ENCODE assay signal across 25 mouse cellular contexts in the genomic region with DNA sequence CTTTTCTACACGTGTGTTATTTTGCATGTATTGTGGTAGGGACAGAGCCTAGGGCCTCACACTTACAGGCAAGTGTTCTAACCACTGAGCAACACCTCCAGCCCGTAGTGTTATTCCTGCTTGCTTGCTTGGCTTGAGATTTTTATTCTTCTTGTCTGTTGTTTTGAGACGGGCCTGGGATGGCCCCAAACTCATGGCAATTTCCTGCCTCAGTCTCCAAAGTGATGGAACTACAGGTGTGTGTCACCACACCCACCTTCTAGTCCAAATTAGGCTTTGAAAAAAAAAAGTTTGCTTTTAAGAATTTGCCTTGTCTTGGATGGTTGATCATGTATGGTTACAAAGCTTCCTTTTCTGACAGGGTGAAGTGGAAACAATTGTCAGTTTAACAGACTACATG. TPM values are rescaled to one million over a fixed set of nuclear protein-coding genes. Genes with fewer than 3 reads are reported as not detected.
DNase-seq lines count a peak whose midpoint lies in the region; ATAC-seq lines count a peak whose summit lies in the region.
"Had no signal": no experiment of that assay in that cellular context is flagged by ENCODE, and none has a peak within 500 bp of the region (broad histone marks: within the 10 kb centered on the region; RNA-seq: fewer than 3 reads in every experiment).

No protein-coding gene starts in this region.

- no peak overlapping the region for H3K4me2 ChIP-seq in heart, embryonic 15.5 days
- H3K4me2 ChIP-seq in heart, embryonic 11.5 days: no peak overlapping the region
- H3K4me2 ChIP-seq in liver, embryonic 16.5 days (ENCODE audit: low read depth, low read length): no peak overlapping the region
- H3K4me2 ChIP-seq: hindbrain, embryonic 14.5 days; limb, embryonic 13.5 days; midbrain, embryonic 12.5 days; neural tube, embryonic 12.5 days had no signal

- peak overlapping the region; percentile 38; the same call in 1 of the 2 replicates for H3K27ac ChIP-seq in heart, embryonic 15.5 days
- H3K27ac ChIP-seq in heart, embryonic 11.5 days (ENCODE audit: low read depth, low read length): no peak overlapping the region
- peak overlapping the region; percentile 2 for H3K27ac ChIP-seq in liver, embryonic 16.5 days (ENCODE audit: low read length)
- peak overlapping the region; percentile 36 for H3K27ac ChIP-seq in brown adipose tissue, adult 24 weeks (replicated peaks; ENCODE audit: low read depth, low read length)
- H3K27ac ChIP-seq: hindbrain, embryonic 14.5 days; limb, embryonic 13.5 days; midbrain, embryonic 12.5 days; neural tube, embryonic 12.5 days had no signal

- ATAC-seq in heart, embryonic 15.5 days (replicated peaks; ENCODE audit: insufficient number of reproducible peaks, insufficient read depth, low FRiP score, low read depth): no peak
- no peak for ATAC-seq in heart, embryonic 11.5 days (replicated peaks; ENCODE audit: insufficient number of reproducible peaks, low FRiP score, low TSS enrichment)
- ATAC-seq in liver, embryonic 16.5 days (ENCODE audit: low read depth): no peak
- ATAC-seq in CD4-positive, CD25-positive, alpha-beta regulatory T cell, adult 4 months: no peak
- ATAC-seq: inflammation-experienced regulatory T-cells, adult 6 months; Patski had no signal

- H3K36me3 ChIP-seq in heart, embryonic 15.5 days: no peaks in the 10 kb centered on the region
- no peaks in the 10 kb centered on the region for H3K36me3 ChIP-seq in heart, embryonic 11.5 days (ENCODE audit: control insufficient read depth, insufficient read depth, low read length)
- H3K36me3 ChIP-seq in liver, embryonic 16.5 days (ENCODE audit: control insufficient read depth, insufficient read depth): no peaks in the 10 kb centered on the region
- H3K36me3 ChIP-seq: midbrain, embryonic 12.5 days had no signal

- no peaks in the 10 kb centered on the region for H3K9me3 ChIP-seq in heart, embryonic 15.5 days (replicated peaks)
- H3K9me3 ChIP-seq in heart, embryonic 11.5 days (replicated peaks; ENCODE audit: control insufficient read depth, low read length): no peaks in the 10 kb centered on the region
- H3K9me3 ChIP-seq in liver, embryonic 16.5 days (replicated peaks; ENCODE audit: control insufficient read depth, low read length): no peaks in the 10 kb centered on the region
- H3K9me3 ChIP-seq: limb, embryonic 13.5 days; megakaryocyte, embryonic 14.5 days; midbrain, embryonic 12.5 days; neural tube, embryonic 12.5 days had no signal

- H3K27me3 ChIP-seq in heart, embryonic 15.5 days: no peaks in the 10 kb centered on the region
- no peaks in the 10 kb centered on the region for H3K27me3 ChIP-seq in heart, embryonic 11.5 days (ENCODE audit: control insufficient read depth, insufficient read depth, low read length)
- H3K27me3 ChIP-seq in liver, embryonic 16.5 days (ENCODE audit: control insufficient read depth, insufficient read depth, low read depth, low read length): no peaks in the 10 kb centered on the region
- H3K27me3 ChIP-seq: limb, embryonic 13.5 days; midbrain, embryonic 12.5 days; neural tube, embryonic 12.5 days; Patski had no signal

- no peak overlapping the region for H3K9ac ChIP-seq in heart, embryonic 15.5 days
- no peak overlapping the region for H3K9ac ChIP-seq in heart, embryonic 11.5 days (ENCODE audit: low read depth, low read length)
- no peak overlapping the region for H3K9ac ChIP-seq in liver, embryonic 16.5 days (ENCODE audit: low read depth, low read length)
- H3K9ac ChIP-seq: hindbrain, embryonic 14.5 days; limb, embryonic 13.5 days; midbrain, embryonic 12.5 days; neural tube, embryonic 12.5 days had no signal

- peaks cover 81% of the 10 kb centered on the region for H3K4me1 ChIP-seq in heart, embryonic 15.5 days (replicated peaks)
- peaks cover 62% of the 10 kb centered on the region for H3K4me1 ChIP-seq in heart, embryonic 11.5 days (ENCODE audit: control insufficient read depth, insufficient read depth, low read length)
- H3K4me1 ChIP-seq in liver, embryonic 16.5 days (ENCODE audit: control insufficient read depth, low read depth, low read length): peaks cover 40% of the 10 kb centered on the region
- peaks cover 79% of the 10 kb centered on the region for H3K4me1 ChIP-seq in brown adipose tissue, adult 24 weeks (ENCODE audit: control insufficient read depth, insufficient read depth, insufficient read length, low read length)

- no peak overlapping the region for H3K4me3 ChIP-seq in heart, embryonic 15.5 days
- no peak overlapping the region for H3K4me3 ChIP-seq in heart, embryonic 11.5 days (ENCODE audit: low read depth, low read length)
- H3K4me3 ChIP-seq in liver, embryonic 16.5 days (ENCODE audit: low read depth, low read length): no peak overlapping the region
- H3K4me3 ChIP-seq in brown adipose tissue, adult 24 weeks (ENCODE audit: insufficient read depth, low read depth, low read length): no peak overlapping the region
- H3K4me3 ChIP-seq: erythroblast, embryonic 14.5 days; layer of hippocampus, adult 2 months; limb, embryonic 13.5 days; megakaryocyte, embryonic 14.5 days; midbrain, embryonic 12.5 days; myocyte; neural tube, embryonic 12.5 days had no signal

- 87% methylated on average over 3 of the region's 3 CpGs for WGBS in heart, embryonic 15.5 days
- 81% methylated on average over 3 of the region's 3 CpGs for WGBS in heart, embryonic 11.5 days (ENCODE audit: insufficient replicate concordance)
- 56% methylated on average over 3 of the region's 3 CpGs for WGBS in liver, embryonic 16.5 days (ENCODE audit: insufficient replicate concordance)

- no peak for DNase-seq in liver
- DNase-seq in B cell, adult 2 months: peak; percentile 68 to 70
- no peak for DNase-seq in embryo, embryonic 11 days
- DNase-seq: adrenal gland, postnatal 10 days; cerebellum, postnatal 10 days; gastrocnemius, postnatal 14 days; heart, adult 18-20 months; kidney, postnatal 25 days; right cerebral cortex, postnatal 4 days; thymus, postnatal 4 days had no signal

RNA-seq across cellular contexts. Expression of gene Sh3bp5, which starts 19.5 kb away (rescaled TPM):
- polyA plus RNA-seq in heart, embryonic 15.5 days (2015; fragmentation: Nextera tagmentation; extraction: Ambion mirVana): 21.4 and 28.4 TPM in 2 replicates
- polyA plus RNA-seq in heart, embryonic 11.5 days (2014; fragmentation: Nextera tagmentation; extraction: Ambion mirVana): 10.9 and 16.8 TPM in 2 replicates
- 19.3 and 22.1 TPM in 2 replicates for polyA plus RNA-seq in liver, embryonic 16.5 days (2015; fragmentation: Nextera tagmentation; extraction: Ambion mirVana)
- polyA plus RNA-seq in brown adipose tissue, adult 24 weeks (2012; ENCODE audit: insufficient read depth, insufficient read length, missing spikeins): 65.9 and 67.5 TPM in 2 replicates
- 10 to 100 TPM; 15.4 to 16.8 TPM for polyA plus RNA-seq in CD4-positive, CD25-positive, alpha-beta regulatory T cell, adult 4 months (2017; shearing (Covaris generic))

Comparison
In these comparisons a context has a peak if more than half of its experiments do, and no peak if none do; other contexts are left out.
1. DNase-seq: peak in B cell, adult 2 months (2 of 2); none in liver (single experiment) and embryo, embryonic 11 days (single experiment).